Mouse (Mus musculus) ES-E14 (cell line): ENCODE results near the gene Gadd45b. TPM values are rescaled to one million over a fixed set of nuclear protein-coding genes. Genes with fewer than 3 reads are reported as not detected.

ENCODE experiments used
- DNase-seq: peaks from one replicate; pipeline ENCODE4 v3.0.0-alpha.2; 2013; ENCODE audit warnings: low read depth, low spot score
- H3K27ac ChIP-seq: 2 replicates; pipeline ENCODE4 v1.5.1; 2012; ENCODE audit warnings: low read depth, mild to moderate bottlenecking, low read length, moderate library complexity, mixed read lengths; ENCODE audit not compliant: poor library complexity, insufficient read depth, severe bottlenecking
- H3K36me3 ChIP-seq: 2 replicates; pipeline ENCODE4 v1.6.1; 2012; ENCODE audit warnings: mild to moderate bottlenecking, low read length, moderate library complexity, mixed read lengths; ENCODE audit not compliant: control insufficient read depth, poor library complexity, insufficient read depth, severe bottlenecking
- H3K4me1 ChIP-seq, 2 experiments: fragments of 150-350 bp in 1 of 2; sonication (generic) in 1 of 2; 2 replicates each; pipeline ENCODE4 v1.6.1; 2012; ENCODE audit warnings: low read length in 2 of 2, mild to moderate bottlenecking in 1 of 2, mixed read lengths in 1 of 2; ENCODE audit not compliant: control insufficient read depth in 2 of 2, insufficient read depth in 2 of 2, poor library complexity in 1 of 2
- H3K4me3 ChIP-seq, 2 experiments: fragments of 150-350 bp in 1 of 2; sonication (generic) in 1 of 2; 2 replicates each; pipeline ENCODE4 v1.5.1; 2012; ENCODE audit warnings: low read length in 2 of 2, low read depth in 1 of 2, mild to moderate bottlenecking in 1 of 2, mixed read lengths in 1 of 2; ENCODE audit not compliant: insufficient read depth in 1 of 2, poor library complexity in 1 of 2, severe bottlenecking in 1 of 2
- H3K9ac ChIP-seq: 2 replicates; pipeline ENCODE4 v1.6.1; 2012; ENCODE audit warnings: low read depth, mild to moderate bottlenecking, low read length, mixed read lengths; ENCODE audit not compliant: poor library complexity, insufficient read depth, severe bottlenecking
- H3K9me3 ChIP-seq: fragments of 150-350 bp; sonication (generic); 2 replicates; pipeline ENCODE4 v1.6.1; 2012; ENCODE audit warnings: low read depth, mild to moderate bottlenecking, low read length; ENCODE audit not compliant: control insufficient read depth, insufficient read depth
- CHD2 ChIP-seq: IDR thresholded peaks from 2 replicates; pipeline ENCODE4 v1.6.1; 2014; ENCODE audit warnings: mild to moderate bottlenecking, low read depth, low read length, inconsistent platforms
- HCFC1 ChIP-seq: IDR thresholded peaks from 2 replicates; pipeline ENCODE4 v1.6.1; 2012; ENCODE audit warnings: low read length, inconsistent platforms, borderline replicate concordance; ENCODE audit not compliant: insufficient read depth
- MAFK ChIP-seq: IDR thresholded peaks from 2 replicates; pipeline ENCODE4 v1.6.1; 2014; ENCODE audit warnings: mild to moderate bottlenecking, low read depth, low read length, inconsistent platforms; ENCODE audit not compliant: insufficient read depth
- ZC3H11A ChIP-seq: IDR thresholded peaks from 2 replicates; pipeline ENCODE4 v1.6.1; 2012; ENCODE audit warnings: low read depth, mild to moderate bottlenecking, inconsistent platforms, low read length, borderline replicate concordance
- ZNF384 ChIP-seq: IDR thresholded peaks from 2 replicates; pipeline ENCODE4 v1.6.1; 2012; ENCODE audit warnings: low read depth, low read length, inconsistent platforms
- in situ Hi-C, 2 experiments: fragments of 600-800 bp; cut with MboI; formaldehyde crosslinking; loops; one replicate each; pipeline ENCODE4 v1.15.1; 2025; ENCODE audit warnings: low sequenced_read_pairs in 2 of 2, inconsistent platforms in 1 of 2; ENCODE audit not compliant: unreplicated experiment in 2 of 2
- total RNA-seq: library from RNA; depleted of rRNA; stranded (reverse); fragments of 300-350 nt; gene quantifications from 2 replicates; pipeline ENCODE4 v1.2.3, GENCODE M21; 2012

Gadd45b gene
- total RNA-seq, 1 experiment, result 36.0 TPM

GRCm38 (mm10) chr10:80955536-80955935 lies 25.7 kb downstream of the Gadd45b start:
- H3K4me3 ChIP-seq, result no peak overlapping the region
- DNase-seq, result peak; percentile 61
- TF ChIP-seq HCFC1, result no peak
- no peaks in the 10 kb centered on the region for H3K9me3 ChIP-seq
- peak overlapping the region; percentile 19; the same call in 1 of the 2 replicates for H3K27ac ChIP-seq
- H3K9ac ChIP-seq, result peak overlapping the region; percentile 57; the same call in 1 of the 2 replicates
- no peaks in the 10 kb centered on the region for H3K36me3 ChIP-seq
- H3K4me1 ChIP-seq, result peaks cover 11 to 33% of the 10 kb centered on the region in 2 experiments
- in situ Hi-C loops, result no loop called here

GRCm38 (mm10) chr10:80956385-80956784 lies 26.5 kb downstream of the Gadd45b start:
- in situ Hi-C loops, result no loop called here
- Histone ChIP-seq H3K36me3 (no peaks in the 10 kb centered on the region), H3K4me3 (no peak overlapping the region), H3K9me3 (no peaks in the 10 kb centered on the region), H3K27ac (no peak overlapping the region), H3K4me1 (peaks cover 12 to 26% of the 10 kb centered on the region in 2 experiments), H3K9ac (no peak overlapping the region)
- DNase-seq, result no peak
- TF ChIP-seq CHD2 (no peak), ZC3H11A (no peak), HCFC1 (no peak), ZNF384 (no peak), MAFK (no peak)

GRCm38 (mm10) chr10:80956901-80957300 lies 27.0 kb downstream of the Gadd45b start:
- no peak overlapping the region for H3K4me3 ChIP-seq
- no peaks in the 10 kb centered on the region for H3K36me3 ChIP-seq
- TF ChIP-seq ZC3H11A (no peak), CHD2 (no peak), HCFC1 (no peak), ZNF384 (no peak), MAFK (no peak)
- in situ Hi-C loops, result no loop called here
- H3K9me3 ChIP-seq, result no peaks in the 10 kb centered on the region
- H3K4me1 ChIP-seq, result peaks cover 12 to 26% of the 10 kb centered on the region in 2 experiments
- no peak overlapping the region for H3K9ac ChIP-seq
- no peak for DNase-seq
- H3K27ac ChIP-seq, result no peak overlapping the region

- in situ Hi-C loops, result no loop called here
- Histone ChIP-seq H3K9me3 (no peaks in the 10 kb centered on the region), H3K9ac (no peak overlapping the region), H3K4me1 (peaks cover 12 to 25% of the 10 kb centered on the region in 2 experiments), H3K36me3 (no peaks in the 10 kb centered on the region), H3K27ac (no peak overlapping the region), H3K4me3 (no peak overlapping the region)
- DNase-seq, result no peak
- TF ChIP-seq ZNF384 (no peak), ZC3H11A (no peak), MAFK (no peak), HCFC1 (no peak), CHD2 (no peak)
Measured at GRCm38 (mm10) chr10:80957791-80958190, 27.9 kb downstream of the Gadd45b start.

GRCm38 (mm10) chr10:80958979-80959637 lies 29.2 kb downstream of the Gadd45b start:
- Histone ChIP-seq H3K4me1 (peaks cover 12 to 25% of the 10 kb centered on the region in 2 experiments), H3K9me3 (no peaks in the 10 kb centered on the region), H3K27ac (no peak overlapping the region), H3K4me3 (no peak overlapping the region), H3K36me3 (no peaks in the 10 kb centered on the region), H3K9ac (no peak overlapping the region)
- DNase-seq, result no peak
- in situ Hi-C loops, result no loop called here
- TF ChIP-seq ZNF384, result no peak
- TF ChIP-seq ZC3H11A, result no peak
- TF ChIP-seq CHD2, result no peak
- TF ChIP-seq HCFC1, result no peak
- no peak for TF ChIP-seq MAFK
